Mouse (Mus musculus) heart, embryonic 14.5 days (tissue): ENCODE measurements around the gene Elp4. TPM values are rescaled to one million over a fixed set of nuclear protein-coding genes. Genes with fewer than 3 reads are reported as not detected.

Experiments used
- ATAC-seq: fragments of 200-750 bp; cut with Nextera tagmentation; 2 replicates; pipeline ENCODE4 v1.8.0; 2017; ENCODE audit warnings: low read depth, moderate TSS enrichment; ENCODE audit not compliant: insufficient number of reproducible peaks, insufficient read depth, low FRiP score
- H3K27ac ChIP-seq, 2 experiments: fragments of 200-500 bp in 1 of 2; fragments of 300-500 bp in 1 of 2; sonication (generic) in 1 of 2; replicated peaks in 1 of 2; 2 replicates each; pipeline ENCODE4 v1.5.1; 2012 to 2014; ENCODE audit warnings: low read depth in 2 of 2, low read length in 2 of 2, control low read depth in 1 of 2, mild to moderate bottlenecking in 1 of 2, mixed read lengths in 1 of 2; ENCODE audit not compliant: control insufficient read depth in 1 of 2, insufficient read depth in 1 of 2
- H3K27me3 ChIP-seq: fragments of 300-500 bp; sonication (generic); 2 replicates; pipeline ENCODE4 v1.6.1; 2014; ENCODE audit warnings: mild to moderate bottlenecking, low read length, control low read depth; ENCODE audit not compliant: control insufficient read depth, insufficient read depth
- H3K36me3 ChIP-seq: fragments of 300-500 bp; sonication (generic); 2 replicates; pipeline ENCODE4 v1.6.1; 2014; ENCODE audit warnings: mild to moderate bottlenecking, control low read depth, low read length, mixed read lengths; ENCODE audit not compliant: control insufficient read depth, insufficient read depth
- H3K4me1 ChIP-seq, 2 experiments: fragments of 200-500 bp in 1 of 2; fragments of 300-500 bp in 1 of 2; sonication (generic) in 1 of 2; 2 replicates each; pipeline ENCODE4 v1.6.1; 2012 to 2014; ENCODE audit warnings: low read length in 2 of 2, control low read depth in 1 of 2, mixed read lengths in 1 of 2; ENCODE audit not compliant: control insufficient read depth in 2 of 2, insufficient read depth in 2 of 2
- H3K4me2 ChIP-seq: fragments of 300-500 bp; sonication (generic); 2 replicates; pipeline ENCODE4 v1.6.1; 2014; ENCODE audit warnings: mild to moderate bottlenecking, low read length
- H3K4me3 ChIP-seq, 2 experiments: fragments of 200-500 bp in 1 of 2; fragments of 300-500 bp in 1 of 2; sonication (generic) in 1 of 2; 2 replicates each; pipeline ENCODE4 v1.5.1; 2012 to 2014; ENCODE audit warnings: low read length in 2 of 2, mild to moderate bottlenecking in 2 of 2, control low read depth in 1 of 2, low read depth in 1 of 2, moderate library complexity in 1 of 2; ENCODE audit not compliant: control insufficient read depth in 1 of 2, insufficient read depth in 1 of 2
- H3K9ac ChIP-seq: fragments of 300-500 bp; sonication (generic); 2 replicates; pipeline ENCODE4 v1.6.1; 2014; ENCODE audit warnings: mild to moderate bottlenecking, low read length
- H3K9me3 ChIP-seq: fragments of 300-500 bp; sonication (generic); 2 replicates; pipeline ENCODE4 v1.6.1; 2016; ENCODE audit warnings: low read length, control low read depth; ENCODE audit not compliant: control insufficient read depth
- WGBS: fragments of 180-500 bp; shearing (Covaris S2); extraction: QIAGEN DNeasy Blood & Tissue Kit; methylation state at CpG from one replicate; pipeline ENCODE4 v1.1.7; 2014; 5-methylcytosine and 5-hydroxymethylcytosine counted together
- polyA plus RNA-seq: library from polyadenylated mRNA; unstranded; fragments of >200 nt; fragmentation: Nextera tagmentation; extraction: Ambion mirVana; gene quantifications from 2 replicates; pipeline ENCODE4 v1.2.1, GENCODE M21; 2014

Gene Elp4
- polyA plus RNA-seq, 1 experiment from 2014 or later = 19.6 TPM

DNA sequence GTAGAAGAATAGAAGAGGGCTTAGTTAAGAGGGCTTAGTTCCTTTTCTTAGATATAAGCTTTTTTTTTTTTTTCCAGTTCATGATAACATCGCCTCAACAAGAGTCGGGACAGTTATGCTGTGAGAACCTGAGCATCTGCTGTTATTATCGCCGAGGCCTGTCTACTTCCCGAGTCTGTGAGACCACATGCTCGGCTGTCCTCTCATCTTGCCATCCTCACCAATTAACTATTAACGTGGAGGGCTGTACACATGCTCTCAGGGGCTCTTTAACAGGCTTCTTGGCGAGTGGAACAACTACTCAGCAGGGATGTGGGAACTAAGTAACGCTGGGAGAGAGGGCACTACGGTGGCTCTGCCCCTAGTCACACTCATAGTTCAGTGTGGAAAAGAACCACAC, 99.9 kb downstream of the Elp4 start:
- 60% methylated on average over 10 of the region's 10 CpGs for WGBS
- H3K4me2 ChIP-seq = no peak overlapping the region
- H3K27ac ChIP-seq = no peak overlapping the region
- ATAC-seq = no peak
- H3K4me1 ChIP-seq = no peaks in the 10 kb centered on the region
- no peaks in the 10 kb centered on the region for H3K9me3 ChIP-seq
- no peak overlapping the region for H3K4me3 ChIP-seq
- H3K9ac ChIP-seq = no peak overlapping the region
- H3K27me3 ChIP-seq = no peaks in the 10 kb centered on the region
- H3K36me3 ChIP-seq = no peaks in the 10 kb centered on the region

DNA sequence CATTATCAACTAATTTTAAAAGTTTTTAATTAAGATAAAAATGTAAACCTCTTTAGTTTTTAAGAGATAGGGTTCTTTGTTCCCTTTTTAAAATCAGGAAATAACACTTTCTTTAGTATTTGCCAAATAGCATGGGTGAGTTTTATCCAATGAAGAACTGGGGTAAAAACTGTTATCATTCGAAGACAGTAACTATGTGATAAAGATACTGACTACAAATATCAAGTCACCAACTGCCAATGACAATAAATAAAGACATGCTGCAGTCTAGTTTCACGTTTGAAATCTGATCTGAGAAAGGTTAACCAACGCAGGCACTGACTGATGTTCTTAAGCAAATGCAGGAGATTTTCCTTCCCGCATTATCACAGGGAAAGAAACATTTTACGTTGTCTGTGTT, 100.9 kb downstream of the Elp4 start:
- no peak overlapping the region for H3K9ac ChIP-seq
- H3K9me3 ChIP-seq = no peaks in the 10 kb centered on the region
- H3K27me3 ChIP-seq = no peaks in the 10 kb centered on the region
- H3K36me3 ChIP-seq = no peaks in the 10 kb centered on the region
- 46% methylated on average over 5 of the region's 5 CpGs for WGBS
- no peaks in the 10 kb centered on the region for H3K4me1 ChIP-seq
- H3K4me2 ChIP-seq = no peak overlapping the region
- H3K27ac ChIP-seq = no peak overlapping the region
- H3K4me3 ChIP-seq = no peak overlapping the region
- ATAC-seq = no peak

- WGBS = 81% methylated on average over 2 of the region's 2 CpGs
These were observed 101.5 kb downstream of the Elp4 start for GRCm38 (mm10) chr2:105802902-105803301.

DNA sequence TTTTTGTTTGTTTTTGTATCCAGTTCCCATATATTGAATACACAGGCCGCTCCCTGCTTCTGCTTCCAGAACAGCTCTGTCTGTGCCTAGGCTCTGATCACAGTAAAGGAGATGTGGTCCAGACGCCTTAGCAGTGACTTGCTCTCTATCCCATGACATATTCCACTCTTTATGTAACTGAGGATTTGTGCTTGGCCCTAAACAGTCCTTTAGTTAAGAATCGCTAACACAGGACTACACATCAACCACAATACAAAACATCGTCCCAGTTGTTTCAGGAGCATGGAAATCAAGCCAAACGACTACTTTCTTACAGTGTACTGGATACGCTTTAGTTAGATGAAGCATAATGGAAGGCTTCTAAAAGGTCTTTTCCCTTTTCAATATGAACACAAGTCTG, 102.8 kb downstream of the Elp4 start:
- WGBS = 90% methylated on average over 6 of the region's 6 CpGs
- Histone ChIP-seq H3K27ac (no peak overlapping the region), H3K27me3 (no peaks in the 10 kb centered on the region), H3K36me3 (no peaks in the 10 kb centered on the region), H3K9me3 (no peaks in the 10 kb centered on the region), H3K4me1 (no peaks in the 10 kb centered on the region), H3K4me3 (no peak overlapping the region), H3K9ac (no peak overlapping the region), H3K4me2 (no peak overlapping the region)
- no peak for ATAC-seq

More at GRCm38 (mm10) chr2:105802902-105803301, 101.5 kb downstream of the Elp4 start:
- Histone ChIP-seq H3K4me2 (no peak overlapping the region), H3K36me3 (no peaks in the 10 kb centered on the region), H3K4me3 (no peak overlapping the region), H3K4me1 (no peaks in the 10 kb centered on the region), H3K27ac (no peak overlapping the region), H3K9ac (no peak overlapping the region), H3K9me3 (no peaks in the 10 kb centered on the region), H3K27me3 (no peaks in the 10 kb centered on the region)
- ATAC-seq = no peak

- H3K4me2 ChIP-seq = no peak overlapping the region
- no peak overlapping the region for H3K4me3 ChIP-seq
- no peaks in the 10 kb centered on the region for H3K4me1 ChIP-seq
- no peaks in the 10 kb centered on the region for H3K27me3 ChIP-seq
- no peak for ATAC-seq
- H3K27ac ChIP-seq = no peak overlapping the region
- no peaks in the 10 kb centered on the region for H3K36me3 ChIP-seq
- H3K9me3 ChIP-seq = no peaks in the 10 kb centered on the region
- WGBS = 46% methylated on average over 1 of the region's 1 CpGs
- no peak overlapping the region for H3K9ac ChIP-seq
These were observed 103.7 kb downstream of the Elp4 start for GRCm38 (mm10) chr2:105800694-105801093.

GRCm38 (mm10) chr2:105799840-105800239, 104.5 kb downstream of the Elp4 start:
- Histone ChIP-seq H3K36me3 (no peaks in the 10 kb centered on the region), H3K9ac (no peak overlapping the region), H3K27ac (no peak overlapping the region), H3K9me3 (no peaks in the 10 kb centered on the region), H3K4me3 (no peak overlapping the region), H3K4me1 (no peaks in the 10 kb centered on the region), H3K4me2 (no peak overlapping the region), H3K27me3 (no peaks in the 10 kb centered on the region)
- ATAC-seq = no peak
- 66% methylated on average over 2 of the region's 2 CpGs for WGBS

DNA sequence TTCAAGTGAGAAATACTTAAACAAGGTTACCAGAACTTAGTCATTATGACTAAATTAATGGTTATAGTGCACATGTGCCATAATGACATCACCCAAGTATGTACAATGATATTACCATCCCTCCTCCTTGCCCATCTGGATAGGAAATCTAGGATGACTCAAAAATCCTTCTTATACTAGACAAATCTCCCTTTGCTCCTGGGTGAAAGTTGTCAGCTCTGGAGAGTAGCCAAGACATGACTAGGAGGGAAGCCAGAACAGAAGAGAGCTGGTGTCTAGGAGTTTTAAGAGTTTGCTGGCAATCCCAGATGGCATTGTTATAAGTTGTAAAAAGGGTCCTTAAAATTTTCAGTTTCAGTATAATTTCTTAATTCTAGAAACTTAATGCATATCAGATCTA, 106.5 kb downstream of the Elp4 start:
- H3K4me3 ChIP-seq = no peak overlapping the region
- no peaks in the 10 kb centered on the region for H3K27me3 ChIP-seq
- no peaks in the 10 kb centered on the region for H3K36me3 ChIP-seq
- H3K27ac ChIP-seq = no peak overlapping the region
- H3K4me2 ChIP-seq = no peak overlapping the region
- H3K4me1 ChIP-seq = no peaks in the 10 kb centered on the region
- ATAC-seq = no peak
- no peaks in the 10 kb centered on the region for H3K9me3 ChIP-seq
- no peak overlapping the region for H3K9ac ChIP-seq

DNA sequence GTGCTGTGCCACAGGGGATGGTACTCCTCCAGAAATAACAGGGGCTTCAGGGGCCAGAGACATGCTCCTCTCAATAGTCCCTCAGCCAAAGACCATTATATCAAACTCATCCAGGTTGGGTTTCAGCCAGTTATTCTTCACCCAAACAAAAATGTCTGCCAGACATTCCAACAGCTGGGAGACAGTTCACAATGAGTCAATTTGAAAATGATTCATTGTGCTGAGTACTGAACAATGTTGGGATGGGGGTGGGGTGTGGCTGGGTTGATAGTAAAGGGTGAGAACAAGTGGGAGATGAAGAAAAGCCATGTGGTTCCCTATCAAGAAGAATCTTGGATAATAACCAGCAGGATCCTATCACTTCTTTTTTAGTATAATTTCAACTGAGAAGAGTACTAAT, 108.3 kb downstream of the Elp4 start:
- ATAC-seq = no peak
- Histone ChIP-seq H3K36me3 (no peaks in the 10 kb centered on the region), H3K27ac (no peak overlapping the region), H3K9ac (no peak overlapping the region), H3K9me3 (no peaks in the 10 kb centered on the region), H3K4me3 (no peak overlapping the region), H3K27me3 (no peaks in the 10 kb centered on the region), H3K4me2 (no peak overlapping the region), H3K4me1 (no peaks in the 10 kb centered on the region)
